Mouse (Mus musculus) liver, embryonic 16.5 days (tissue): ENCODE measurements around the gene Sox6. TPM values are rescaled to one million over a fixed set of nuclear protein-coding genes. Genes with fewer than 3 reads are reported as not detected.

Experiments
- ATAC-seq: fragments of 200-750 bp; cut with Nextera tagmentation; 2 replicates; pipeline ENCODE4 v1.8.0; 2017; ENCODE audit warnings: low read depth, mild to moderate bottlenecking, moderate number of reproducible peaks, moderate library complexity
- H3K27ac ChIP-seq: fragments of 300-500 bp; sonication (generic); 2 replicates; pipeline ENCODE4 v1.5.1; 2014; ENCODE audit warnings: mild to moderate bottlenecking, low read length
- H3K27me3 ChIP-seq: fragments of 300-500 bp; sonication (generic); 2 replicates; pipeline ENCODE4 v1.6.1; 2014; ENCODE audit warnings: low read depth, low read length, mixed read lengths; ENCODE audit not compliant: control insufficient read depth, insufficient read depth
- H3K36me3 ChIP-seq: fragments of 300-500 bp; sonication (generic); 2 replicates; pipeline ENCODE4 v1.6.1; 2014; ENCODE audit warnings: mild to moderate bottlenecking; ENCODE audit not compliant: control insufficient read depth, insufficient read depth
- H3K4me1 ChIP-seq: fragments of 300-500 bp; sonication (generic); 2 replicates; pipeline ENCODE4 v1.6.1; 2014; ENCODE audit warnings: low read depth, low read length, mixed read lengths; ENCODE audit not compliant: control insufficient read depth
- H3K4me2 ChIP-seq: fragments of 300-500 bp; sonication (generic); 2 replicates; pipeline ENCODE4 v1.6.1; 2014; ENCODE audit warnings: low read depth, low read length, mixed read lengths
- H3K4me3 ChIP-seq: fragments of 300-500 bp; sonication (generic); 2 replicates; pipeline ENCODE4 v1.5.1; 2014; ENCODE audit warnings: low read depth, mild to moderate bottlenecking, low read length
- H3K9ac ChIP-seq: fragments of 300-500 bp; sonication (generic); 2 replicates; pipeline ENCODE4 v1.6.1; 2014; ENCODE audit warnings: low read depth, low read length
- H3K9me3 ChIP-seq: fragments of 300-500 bp; sonication (generic); replicated peaks from 2 replicates; pipeline ENCODE4 v1.6.1; 2016; ENCODE audit warnings: low read length; ENCODE audit not compliant: control insufficient read depth
- WGBS: fragments of 180-500 bp; shearing (Covaris S2); extraction: QIAGEN DNeasy Blood & Tissue Kit; methylation state at CpG from one replicate; pipeline ENCODE4 v1.1.7; 2014; ENCODE audit not compliant: insufficient replicate concordance; 5-methylcytosine and 5-hydroxymethylcytosine counted together
- polyA plus RNA-seq: library from polyadenylated mRNA; unstranded; fragments of >200 nt; fragmentation: Nextera tagmentation; extraction: Ambion mirVana; gene quantifications from 2 replicates; pipeline ENCODE4 v1.2.1, GENCODE M21; 2015

The Sox6 gene
- polyA plus RNA-seq, 1 experiment from 2014 or later: 84.8 TPM

GRCm38 (mm10) chr7:115545585-115546374 lies 492.8 kb downstream of the Sox6 start:
- Histone ChIP-seq H3K36me3 (peaks cover 19% of the 10 kb centered on the region), H3K4me2 (no peak overlapping the region), H3K4me1 (peaks cover 9% of the 10 kb centered on the region), H3K9ac (no peak overlapping the region), H3K4me3 (no peak overlapping the region), H3K27me3 (no peaks in the 10 kb centered on the region), H3K27ac (no peak overlapping the region), H3K9me3 (no peaks in the 10 kb centered on the region)
- WGBS: 72% methylated on average over 4 of the region's 4 CpGs
- ATAC-seq: no peak

GRCm38 (mm10) chr7:115543596-115543995 lies 495.0 kb downstream of the Sox6 start:
- no peaks in the 10 kb centered on the region for H3K27me3 ChIP-seq
- H3K36me3 ChIP-seq: peaks cover 21% of the 10 kb centered on the region
- no peaks in the 10 kb centered on the region for H3K9me3 ChIP-seq
- H3K4me3 ChIP-seq: no peak overlapping the region
- no peak for ATAC-seq
- H3K9ac ChIP-seq: no peak overlapping the region
- no peak overlapping the region for H3K4me2 ChIP-seq
- H3K27ac ChIP-seq: no peak overlapping the region
- no peaks in the 10 kb centered on the region for H3K4me1 ChIP-seq
- WGBS: 63% methylated on average over 4 of the region's 4 CpGs

GRCm38 (mm10) chr7:115540261-115540660 lies 498.3 kb downstream of the Sox6 start:
- 42% methylated on average over 2 of the region's 2 CpGs for WGBS
- H3K4me2 ChIP-seq: no peak overlapping the region
- H3K9me3 ChIP-seq: no peaks in the 10 kb centered on the region
- no peak overlapping the region for H3K9ac ChIP-seq
- no peaks in the 10 kb centered on the region for H3K4me1 ChIP-seq
- H3K4me3 ChIP-seq: no peak overlapping the region
- peaks cover 23% of the 10 kb centered on the region for H3K36me3 ChIP-seq
- no peak overlapping the region for H3K27ac ChIP-seq
- ATAC-seq: no peak
- H3K27me3 ChIP-seq: no peaks in the 10 kb centered on the region

GRCm38 (mm10) chr7:115539003-115539402 lies 499.6 kb downstream of the Sox6 start:
- no peaks in the 10 kb centered on the region for H3K9me3 ChIP-seq
- H3K27ac ChIP-seq: no peak overlapping the region
- H3K9ac ChIP-seq: no peak overlapping the region
- no peak overlapping the region for H3K4me2 ChIP-seq
- no peak overlapping the region for H3K4me3 ChIP-seq
- H3K27me3 ChIP-seq: no peaks in the 10 kb centered on the region
- WGBS: 30% methylated on average over 9 of the region's 9 CpGs
- ATAC-seq: no peak
- H3K36me3 ChIP-seq: peaks cover 23% of the 10 kb centered on the region
- H3K4me1 ChIP-seq: no peaks in the 10 kb centered on the region

GRCm38 (mm10) chr7:115537636-115538035 lies 501.0 kb downstream of the Sox6 start:
- no peak for ATAC-seq
- WGBS: 92% methylated on average over 3 of the region's 3 CpGs
- Histone ChIP-seq H3K27me3 (no peaks in the 10 kb centered on the region), H3K4me1 (no peaks in the 10 kb centered on the region), H3K4me2 (no peak overlapping the region), H3K36me3 (peaks cover 15% of the 10 kb centered on the region), H3K27ac (no peak overlapping the region), H3K9me3 (no peaks in the 10 kb centered on the region), H3K4me3 (no peak overlapping the region), H3K9ac (no peak overlapping the region)

- H3K9me3 ChIP-seq: no peaks in the 10 kb centered on the region
- no peak overlapping the region for H3K27ac ChIP-seq
- ATAC-seq: no peak
- H3K4me3 ChIP-seq: no peak overlapping the region
- 63% methylated on average over 3 of the region's 3 CpGs for WGBS
- H3K9ac ChIP-seq: no peak overlapping the region
- H3K4me1 ChIP-seq: no peaks in the 10 kb centered on the region
- H3K27me3 ChIP-seq: no peaks in the 10 kb centered on the region
- no peak overlapping the region for H3K4me2 ChIP-seq
- H3K36me3 ChIP-seq: peaks cover 10% of the 10 kb centered on the region
These were observed 502.1 kb downstream of the Sox6 start for GRCm38 (mm10) chr7:115536521-115536920.

GRCm38 (mm10) chr7:115531875-115532274 lies 506.7 kb downstream of the Sox6 start:
- no peaks in the 10 kb centered on the region for H3K4me1 ChIP-seq
- no peak overlapping the region for H3K4me2 ChIP-seq
- H3K27me3 ChIP-seq: no peaks in the 10 kb centered on the region
- WGBS: 61% methylated on average over 1 of the region's 1 CpGs
- no peaks in the 10 kb centered on the region for H3K9me3 ChIP-seq
- H3K27ac ChIP-seq: no peak overlapping the region
- no peak for ATAC-seq
- H3K9ac ChIP-seq: no peak overlapping the region
- H3K4me3 ChIP-seq: no peak overlapping the region
- no peaks in the 10 kb centered on the region for H3K36me3 ChIP-seq

DNA sequence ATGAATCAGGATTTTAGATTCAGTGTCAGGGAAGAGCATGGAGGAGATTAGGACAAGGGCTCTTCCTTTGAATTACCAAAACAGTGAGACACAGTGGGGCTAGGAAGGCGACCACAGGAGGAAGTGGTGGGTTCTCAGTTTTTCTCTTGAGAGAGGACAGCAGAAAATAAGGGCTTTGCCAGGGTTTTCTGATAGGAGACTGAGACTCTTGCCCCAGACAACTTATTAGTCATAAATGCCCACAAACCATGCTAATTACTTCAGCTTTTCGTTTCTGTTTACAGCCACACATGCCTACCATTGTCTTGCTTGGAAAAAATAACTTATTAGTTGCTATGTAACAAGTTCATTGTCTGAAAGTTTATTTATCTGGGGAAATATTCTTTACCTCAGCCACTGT lies 507.4 kb downstream of the Sox6 start:
- no peaks in the 10 kb centered on the region for H3K4me1 ChIP-seq
- ATAC-seq: no peak
- 11% methylated on average over 2 of the region's 2 CpGs for WGBS

DNA sequence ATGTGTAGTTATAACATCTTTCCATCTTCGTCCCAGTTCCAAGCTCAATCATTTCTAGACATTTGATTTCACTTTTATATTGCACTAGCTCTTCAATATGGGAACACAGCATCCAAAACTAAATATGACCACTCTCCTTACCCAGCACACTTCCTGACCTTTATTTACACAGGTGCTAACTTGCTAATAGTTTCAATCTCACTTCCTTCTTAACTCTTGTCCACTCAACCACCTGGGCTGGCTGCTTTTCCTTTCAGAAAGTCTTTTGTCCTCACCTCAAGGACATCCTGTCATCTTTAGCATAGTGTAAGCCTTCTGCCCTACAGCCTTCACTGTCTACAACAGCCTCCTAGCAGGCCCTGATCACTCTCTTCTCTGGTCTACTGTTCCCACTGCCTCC lies 520.9 kb downstream of the Sox6 start:
- Histone ChIP-seq H3K4me2 (no peak overlapping the region), H3K4me1 (no peaks in the 10 kb centered on the region), H3K36me3 (peaks cover under 1% of the 10 kb centered on the region; the same call in 1 of the 2 replicates), H3K9me3 (no peaks in the 10 kb centered on the region), H3K27ac (no peak overlapping the region), H3K9ac (no peak overlapping the region), H3K27me3 (no peaks in the 10 kb centered on the region), H3K4me3 (no peak overlapping the region)
- WGBS: 88% methylated on average over 1 of the region's 1 CpGs
- ATAC-seq: no peak

More for the DNA sequence above, 507.4 kb downstream of the Sox6 start:
- Histone ChIP-seq H3K4me2 (no peak overlapping the region), H3K9ac (no peak overlapping the region), H3K4me3 (no peak overlapping the region), H3K36me3 (no peaks in the 10 kb centered on the region), H3K27ac (no peak overlapping the region), H3K27me3 (no peaks in the 10 kb centered on the region), H3K9me3 (no peaks in the 10 kb centered on the region)
